Mouse (Mus musculus) limb, embryonic 11.5 days (tissue): ENCODE data around the gene Trub2. TPM values are rescaled to one million over a fixed set of nuclear protein-coding genes. Genes with fewer than 3 reads are reported as not detected.

ENCODE experiments used
- ATAC-seq: fragments of 200-750 bp; cut with Nextera tagmentation; 2 replicates; pipeline ENCODE4 v1.8.0; 2017; ENCODE audit warnings: low read depth; ENCODE audit not compliant: insufficient number of reproducible peaks, low FRiP score, low TSS enrichment
- DNase-seq: peaks from one replicate; pipeline ENCODE4 v3.0.0-alpha.2; 2015; ENCODE audit warnings: low spot score
- H3K27ac ChIP-seq: fragments of 300-500 bp; sonication (generic); replicated peaks from 2 replicates; pipeline ENCODE4 v1.5.1; 2014; ENCODE audit warnings: low read depth, mild to moderate bottlenecking, low read length
- H3K27me3 ChIP-seq: fragments of 300-500 bp; sonication (generic); 2 replicates; pipeline ENCODE4 v1.6.1; 2014; ENCODE audit warnings: mild to moderate bottlenecking, low read length, mixed read lengths; ENCODE audit not compliant: control insufficient read depth, insufficient read depth
- H3K36me3 ChIP-seq: fragments of 300-500 bp; sonication (generic); 2 replicates; pipeline ENCODE4 v1.6.1; 2014; ENCODE audit warnings: mild to moderate bottlenecking, low read length, moderate library complexity, mixed read lengths; ENCODE audit not compliant: control insufficient read depth, insufficient read depth
- H3K4me1 ChIP-seq: fragments of 300-500 bp; sonication (generic); 2 replicates; pipeline ENCODE4 v1.6.1; 2014; ENCODE audit warnings: low read length, mixed read lengths; ENCODE audit not compliant: control insufficient read depth, insufficient read depth
- H3K4me2 ChIP-seq: fragments of 300-500 bp; sonication (generic); 2 replicates; pipeline ENCODE4 v1.6.1; 2014; ENCODE audit warnings: low read depth, mild to moderate bottlenecking, moderate library complexity; ENCODE audit not compliant: severe bottlenecking
- H3K4me3 ChIP-seq: fragments of 300-500 bp; sonication (generic); 2 replicates; pipeline ENCODE4 v1.5.1; 2014; ENCODE audit warnings: low read depth, low read length
- H3K9ac ChIP-seq: fragments of 300-500 bp; sonication (generic); 2 replicates; pipeline ENCODE4 v1.6.1; 2014; ENCODE audit warnings: mild to moderate bottlenecking, low read length
- H3K9me3 ChIP-seq: fragments of 300-500 bp; sonication (generic); 2 replicates; pipeline ENCODE4 v1.6.1; 2016; ENCODE audit warnings: low read length; ENCODE audit not compliant: control insufficient read depth
- WGBS: fragments of 180-500 bp; shearing (Covaris S2); extraction: QIAGEN DNeasy Blood & Tissue Kit; methylation state at CpG from one replicate; pipeline ENCODE4 v1.1.7; 2014; 5-methylcytosine and 5-hydroxymethylcytosine counted together
- polyA plus RNA-seq: library from polyadenylated mRNA; unstranded; fragments of >200 nt; fragmentation: Nextera tagmentation; extraction: Ambion mirVana; gene quantifications from 2 replicates; pipeline ENCODE4 v1.2.1, GENCODE M21; 2014

Trub2 gene
- polyA plus RNA-seq, 1 experiment from 2014 or later = 36.1 TPM

GRCm38 (mm10) chr2:29744256-29744655 lies 44.0 kb downstream of the Trub2 start:
- WGBS = 91% methylated on average over 6 of the region's 6 CpGs
- Histone ChIP-seq H3K36me3 (no peaks in the 10 kb centered on the region), H3K9me3 (no peaks in the 10 kb centered on the region), H3K4me2 (no peak overlapping the region), H3K4me3 (no peak overlapping the region), H3K27me3 (peaks cover 31% of the 10 kb centered on the region), H3K27ac (no peak overlapping the region), H3K9ac (no peak overlapping the region), H3K4me1 (peaks cover 4% of the 10 kb centered on the region; the same call in 1 of the 2 replicates)
- no peak for DNase-seq
- no peak for ATAC-seq

DNA sequence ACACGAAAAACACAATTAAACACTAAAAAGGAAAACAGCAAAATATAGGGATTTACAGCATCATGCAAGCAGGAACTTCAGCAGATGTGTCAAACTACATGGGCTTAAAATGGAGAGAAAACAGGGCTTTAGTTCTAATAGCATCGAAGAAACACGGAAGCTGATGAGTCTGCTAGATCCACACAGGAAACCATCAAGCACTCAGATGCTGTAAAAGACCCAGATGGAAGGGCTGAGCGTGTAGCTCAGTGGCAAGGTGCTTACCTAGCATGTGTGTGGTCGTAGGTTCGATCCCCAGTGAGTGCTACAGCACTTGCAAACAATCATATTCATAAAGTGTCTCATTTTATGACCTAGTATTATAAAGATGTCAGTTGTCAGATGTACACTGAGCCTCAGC lies 47.1 kb downstream of the Trub2 start:
- no peak overlapping the region for H3K4me2 ChIP-seq
- no peak for DNase-seq
- no peaks in the 10 kb centered on the region for H3K4me1 ChIP-seq
- H3K36me3 ChIP-seq = peaks cover 10% of the 10 kb centered on the region; the same call in 1 of the 2 replicates
- no peak overlapping the region for H3K9ac ChIP-seq
- H3K9me3 ChIP-seq = no peaks in the 10 kb centered on the region
- H3K4me3 ChIP-seq = no peak overlapping the region
- peaks cover 6% of the 10 kb centered on the region for H3K27me3 ChIP-seq
- 94% methylated on average over 6 of the region's 6 CpGs for WGBS
- ATAC-seq = no peak
- H3K27ac ChIP-seq = no peak overlapping the region

GRCm38 (mm10) chr2:29739368-29739767 lies 48.9 kb downstream of the Trub2 start:
- no peak for ATAC-seq
- 63% methylated on average over 5 of the region's 5 CpGs for WGBS

DNA sequence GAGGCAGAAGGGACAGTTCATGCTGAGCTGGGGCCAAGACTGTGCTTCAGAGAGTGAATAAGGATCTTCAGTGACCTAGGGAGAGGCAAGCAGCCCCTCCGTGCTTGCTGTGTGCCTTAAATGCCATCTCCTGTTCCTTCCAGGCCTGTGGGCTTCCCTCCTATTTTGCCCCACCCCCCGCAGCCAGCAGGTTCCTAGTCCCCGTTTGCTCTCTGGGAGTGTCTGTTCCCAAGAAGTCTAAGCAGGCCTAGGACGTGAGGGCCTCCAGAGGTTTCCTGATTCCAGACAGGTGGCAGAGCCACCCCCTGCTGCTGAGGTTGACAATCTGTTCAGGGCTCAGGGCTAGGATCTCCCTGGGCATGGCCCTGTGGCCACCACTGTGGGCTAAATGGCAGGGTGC lies 49.5 kb downstream of the Trub2 start:
- ATAC-seq = no peak
- WGBS = 59% methylated on average over 4 of the region's 4 CpGs

More at GRCm38 (mm10) chr2:29739368-29739767, 48.9 kb downstream of the Trub2 start:
- no peak overlapping the region for H3K4me2 ChIP-seq
- H3K27ac ChIP-seq = no peak overlapping the region
- no peaks in the 10 kb centered on the region for H3K27me3 ChIP-seq
- H3K9ac ChIP-seq = no peak overlapping the region
- DNase-seq = no peak
- H3K36me3 ChIP-seq = peaks cover 13% of the 10 kb centered on the region; the same call in 1 of the 2 replicates
- no peak overlapping the region for H3K4me3 ChIP-seq
- H3K4me1 ChIP-seq = no peaks in the 10 kb centered on the region
- H3K9me3 ChIP-seq = no peaks in the 10 kb centered on the region

DNA sequence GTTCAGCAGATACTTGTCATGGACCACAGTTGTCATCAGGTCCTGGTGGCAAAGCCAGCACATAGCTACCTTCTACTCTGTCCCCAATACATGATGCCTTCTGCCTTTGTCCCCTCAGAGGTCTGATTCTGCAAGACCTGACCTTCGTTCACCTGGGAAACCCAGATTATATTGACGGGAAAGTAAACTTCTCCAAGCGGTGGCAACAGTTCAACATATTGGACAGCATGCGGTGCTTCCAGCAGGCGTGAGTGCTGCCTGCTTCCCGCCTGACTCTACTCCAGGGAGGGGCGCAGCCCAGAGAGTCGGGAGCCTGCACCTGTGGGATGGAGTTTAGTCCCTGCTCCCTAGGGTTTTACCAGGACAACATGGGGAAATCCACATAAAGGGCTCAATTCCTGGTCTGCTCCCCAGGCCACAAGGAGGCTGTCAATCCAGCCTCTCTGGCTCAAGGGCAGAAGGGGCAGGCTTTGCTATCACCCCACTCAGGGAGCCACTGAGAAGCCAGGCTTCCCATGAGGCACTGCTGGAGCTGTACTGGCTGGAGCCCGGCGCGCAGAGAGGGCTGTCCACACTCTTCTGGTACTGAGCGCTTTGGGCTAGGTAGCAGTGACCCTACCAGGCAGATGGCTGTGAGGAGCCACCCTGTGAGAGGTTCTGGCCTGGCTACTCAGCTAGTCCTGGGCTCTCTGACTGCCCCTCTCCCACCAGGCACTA lies 50.9 kb downstream of the Trub2 start:
- no peaks in the 10 kb centered on the region for H3K27me3 ChIP-seq
- no peaks in the 10 kb centered on the region for H3K9me3 ChIP-seq
- H3K4me1 ChIP-seq = no peaks in the 10 kb centered on the region
- WGBS = 91% methylated on average over 12 of the region's 12 CpGs
- H3K27ac ChIP-seq = no peak overlapping the region
- H3K36me3 ChIP-seq = peaks cover 14% of the 10 kb centered on the region; the same call in 1 of the 2 replicates
- ATAC-seq (no peak), DNase-seq (no peak)
- no peak overlapping the region for H3K9ac ChIP-seq
- no peak overlapping the region for H3K4me3 ChIP-seq
- H3K4me2 ChIP-seq = no peak overlapping the region

More for the DNA sequence above, 49.5 kb downstream of the Trub2 start:
- Histone ChIP-seq H3K27ac (no peak overlapping the region), H3K36me3 (peaks cover 13% of the 10 kb centered on the region; the same call in 1 of the 2 replicates), H3K9me3 (no peaks in the 10 kb centered on the region), H3K4me2 (no peak overlapping the region), H3K4me3 (no peak overlapping the region), H3K9ac (no peak overlapping the region), H3K4me1 (no peaks in the 10 kb centered on the region), H3K27me3 (no peaks in the 10 kb centered on the region)
- DNase-seq = no peak

DNA sequence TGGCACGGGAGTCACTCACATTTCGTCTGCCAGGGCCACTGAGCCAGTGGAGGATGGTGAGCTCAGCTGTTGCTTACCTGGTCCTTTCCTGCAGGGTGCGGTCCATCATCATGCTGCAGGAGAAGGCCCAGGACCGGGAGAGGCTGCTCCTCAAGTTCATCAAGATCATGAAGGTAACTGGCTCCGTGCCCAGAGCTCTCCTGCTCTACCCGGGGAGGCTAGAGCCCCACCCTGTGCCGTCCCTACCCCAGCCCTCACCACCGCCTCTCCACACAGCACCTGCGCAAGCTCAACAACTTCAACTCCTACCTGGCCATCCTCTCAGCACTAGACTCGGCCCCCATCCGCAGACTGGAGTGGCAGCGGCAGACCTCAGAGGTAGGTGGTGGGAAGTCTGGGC lies 52.6 kb downstream of the Trub2 start:
- Histone ChIP-seq H3K4me3 (no peak overlapping the region), H3K36me3 (peaks cover 17% of the 10 kb centered on the region; the same call in 1 of the 2 replicates), H3K4me2 (no peak overlapping the region), H3K9ac (no peak overlapping the region), H3K9me3 (no peaks in the 10 kb centered on the region), H3K4me1 (no peaks in the 10 kb centered on the region), H3K27ac (no peak overlapping the region), H3K27me3 (no peaks in the 10 kb centered on the region)
- WGBS = 95% methylated on average over 12 of the region's 12 CpGs
- no peak for DNase-seq
- no peak for ATAC-seq

DNA sequence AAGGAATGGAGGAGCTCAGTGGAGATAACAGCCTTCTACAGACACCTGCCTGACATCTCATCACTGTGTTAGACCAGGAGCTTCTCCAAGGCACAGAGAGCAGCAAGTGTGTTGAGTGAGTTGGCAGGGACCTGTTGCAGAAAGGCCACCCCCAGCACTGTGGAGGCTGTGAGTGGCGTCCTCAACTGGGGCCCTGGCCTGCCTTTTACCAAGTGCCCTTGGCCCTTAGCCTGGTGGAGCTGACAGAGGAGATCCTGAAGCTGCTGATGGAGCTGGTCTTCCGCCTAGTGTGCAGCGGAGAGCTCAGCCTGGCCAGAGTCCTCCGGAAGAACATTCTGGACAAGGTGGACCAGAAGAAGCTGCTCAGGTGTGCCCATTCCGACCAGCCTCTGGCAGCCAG lies 55.0 kb downstream of the Trub2 start:
- Histone ChIP-seq H3K4me2 (no peak overlapping the region), H3K27ac (no peak overlapping the region), H3K4me1 (no peaks in the 10 kb centered on the region), H3K9me3 (no peaks in the 10 kb centered on the region), H3K27me3 (no peaks in the 10 kb centered on the region), H3K4me3 (no peak overlapping the region), H3K9ac (no peak overlapping the region), H3K36me3 (peaks cover 21% of the 10 kb centered on the region; the same call in 1 of the 2 replicates)
- no peak for DNase-seq
- 95% methylated on average over 5 of the region's 5 CpGs for WGBS
- ATAC-seq = no peak

DNA sequence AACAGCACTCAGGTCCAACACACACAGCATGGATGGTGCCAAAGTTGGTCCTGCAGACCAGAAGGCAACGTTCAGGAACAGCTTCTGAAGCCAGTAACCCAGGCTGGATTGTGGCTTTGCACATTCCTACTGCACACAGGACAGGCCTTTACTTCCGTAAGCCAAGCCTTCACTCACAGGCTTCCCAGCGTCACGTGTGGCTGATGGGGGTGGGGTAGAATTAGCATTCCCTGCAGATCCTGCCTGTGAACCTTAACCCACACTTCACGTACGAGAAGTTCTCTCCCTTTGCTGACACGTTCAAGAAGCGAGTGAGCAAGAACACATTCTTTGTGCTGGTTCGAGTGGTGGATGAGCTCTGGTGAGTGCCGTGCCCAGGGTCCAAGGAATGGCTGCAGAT lies 55.7 kb downstream of the Trub2 start:
- no peaks in the 10 kb centered on the region for H3K27me3 ChIP-seq
- no peak overlapping the region for H3K9ac ChIP-seq
- no peaks in the 10 kb centered on the region for H3K4me1 ChIP-seq
- peaks cover 15% of the 10 kb centered on the region; the same call in 1 of the 2 replicates for H3K36me3 ChIP-seq
- DNase-seq (no peak), ATAC-seq (no peak)
- WGBS = 90% methylated on average over 10 of the region's 10 CpGs
- H3K9me3 ChIP-seq = no peaks in the 10 kb centered on the region
- no peak overlapping the region for H3K4me3 ChIP-seq
- H3K4me2 ChIP-seq = no peak overlapping the region
- H3K27ac ChIP-seq = no peak overlapping the region
